Mouse (Mus musculus): ENCODE results near the gene Ankfy1. TPM values are rescaled to one million over a fixed set of nuclear protein-coding genes. Genes with fewer than 3 reads are reported as not detected.

Ankfy1 gene
- polyA plus RNA-seq, 1 experiment from 2014 or later: 25.1 TPM

- H3K4me1 ChIP-seq (ENCODE audit: control insufficient read depth, insufficient read depth, low read length): no peaks in the 10 kb centered on the region
- H3K27me3 ChIP-seq (ENCODE audit: control insufficient read depth, insufficient read depth, low read length): no peaks in the 10 kb centered on the region
- H3K4me2 ChIP-seq: no peak overlapping the region
- no peaks in the 10 kb centered on the region for H3K36me3 ChIP-seq (ENCODE audit: control insufficient read depth, insufficient read depth, low read length)
- H3K9ac ChIP-seq (ENCODE audit: low read depth, low read length): no peak overlapping the region
- ATAC-seq (replicated peaks; ENCODE audit: insufficient number of reproducible peaks, low FRiP score, low TSS enrichment): no peak
- no peak overlapping the region for H3K27ac ChIP-seq (ENCODE audit: low read depth, low read length)
- WGBS (ENCODE audit: insufficient replicate concordance): 64% methylated on average over 2 of the region's 2 CpGs
- H3K4me3 ChIP-seq (ENCODE audit: low read depth, low read length): no peak overlapping the region
- H3K9me3 ChIP-seq (replicated peaks; ENCODE audit: control insufficient read depth, low read length): no peaks in the 10 kb centered on the region
Measured at GRCm38 (mm10) chr11:72782103-72782502, 92.3 kb downstream of the Ankfy1 start.

DNA sequence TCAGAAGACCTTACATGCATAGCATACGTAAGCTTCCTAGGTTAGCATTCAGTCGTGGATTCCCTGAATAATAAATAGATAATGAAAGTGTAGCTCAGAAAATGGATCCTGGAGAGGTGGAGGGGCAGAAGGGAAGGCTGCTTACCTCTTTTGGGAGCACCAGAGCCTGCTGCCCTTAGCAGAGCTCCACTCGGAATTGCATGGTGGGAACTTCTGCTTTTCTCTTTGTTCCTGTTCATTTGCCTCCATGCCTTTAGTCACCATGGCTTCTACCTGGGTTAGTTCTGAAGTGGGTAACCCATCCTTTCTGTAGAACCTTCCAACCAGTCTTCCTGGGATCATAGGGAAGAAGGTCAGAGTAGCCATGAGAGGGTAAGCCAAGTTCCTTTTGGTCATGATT lies 92.7 kb downstream of the Ankfy1 start:
- ATAC-seq (replicated peaks; ENCODE audit: insufficient number of reproducible peaks, low FRiP score, low TSS enrichment): no peak
- WGBS (ENCODE audit: insufficient replicate concordance): 80% methylated on average over 3 of the region's 3 CpGs

DNA sequence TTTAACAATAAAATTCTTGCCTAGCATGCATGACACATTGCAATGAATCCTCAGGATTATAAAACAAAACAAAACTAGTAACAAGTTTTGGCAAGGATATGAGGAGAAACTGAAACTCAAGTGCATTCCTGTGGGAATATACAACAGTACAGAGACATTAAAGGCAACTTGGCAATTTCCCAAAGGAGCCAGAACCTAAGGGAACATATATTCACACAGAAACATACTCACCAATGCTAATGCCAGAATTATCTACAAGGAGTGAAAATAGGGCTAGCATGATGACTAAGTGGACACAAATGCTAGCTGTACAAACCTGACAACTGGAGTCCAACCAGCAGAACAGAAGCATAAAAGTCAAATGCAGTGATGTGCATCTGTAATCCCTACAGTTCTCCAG lies 102.2 kb downstream of the Ankfy1 start:
- ATAC-seq (replicated peaks; ENCODE audit: insufficient number of reproducible peaks, low FRiP score, low TSS enrichment): no peak
- H3K27ac ChIP-seq (ENCODE audit: low read depth, low read length): no peak overlapping the region
- H3K36me3 ChIP-seq (ENCODE audit: control insufficient read depth, insufficient read depth, low read length): no peaks in the 10 kb centered on the region
- no peak overlapping the region for H3K4me2 ChIP-seq
- H3K4me3 ChIP-seq (ENCODE audit: low read depth, low read length): no peak overlapping the region
- H3K9ac ChIP-seq (ENCODE audit: low read depth, low read length): no peak overlapping the region
- no peaks in the 10 kb centered on the region for H3K4me1 ChIP-seq (ENCODE audit: control insufficient read depth, insufficient read depth, low read length)
- no peaks in the 10 kb centered on the region for H3K27me3 ChIP-seq (ENCODE audit: control insufficient read depth, insufficient read depth, low read length)
- H3K9me3 ChIP-seq (replicated peaks; ENCODE audit: control insufficient read depth, low read length): no peaks in the 10 kb centered on the region

More for the DNA sequence above, 92.7 kb downstream of the Ankfy1 start:
- Histone ChIP-seq H3K36me3 (ENCODE audit: control insufficient read depth, insufficient read depth, low read length) (no peaks in the 10 kb centered on the region), H3K4me2 (no peak overlapping the region), H3K27ac (ENCODE audit: low read depth, low read length) (no peak overlapping the region), H3K27me3 (ENCODE audit: control insufficient read depth, insufficient read depth, low read length) (no peaks in the 10 kb centered on the region), H3K4me3 (ENCODE audit: low read depth, low read length) (no peak overlapping the region), H3K9me3 (replicated peaks; ENCODE audit: control insufficient read depth, low read length) (no peaks in the 10 kb centered on the region), H3K9ac (ENCODE audit: low read depth, low read length) (no peak overlapping the region), H3K4me1 (ENCODE audit: control insufficient read depth, insufficient read depth, low read length) (no peaks in the 10 kb centered on the region)

DNA sequence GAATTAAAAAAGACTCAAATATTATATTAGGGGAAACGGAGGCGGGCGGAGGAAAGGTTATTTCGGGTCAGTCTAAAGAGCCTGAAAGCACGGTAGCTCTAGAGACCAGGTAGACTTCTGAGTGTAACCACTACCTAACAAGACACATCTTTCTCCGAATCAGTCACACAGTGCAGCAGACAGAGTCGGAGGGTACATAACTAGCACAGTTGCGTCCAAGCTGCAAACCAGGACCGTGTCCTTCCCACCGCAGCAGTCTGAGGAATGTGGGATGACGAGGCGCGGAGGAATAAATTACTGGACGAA lies 105.3 kb downstream of the Ankfy1 start:
- Histone ChIP-seq H3K9ac (ENCODE audit: low read depth, low read length) (peak overlapping the region; percentile 96), H3K27ac (ENCODE audit: low read depth, low read length) (peak overlapping the region; percentile 86), H3K4me3 (ENCODE audit: low read depth, low read length) (peak overlapping the region; percentile 72), H3K27me3 (ENCODE audit: control insufficient read depth, insufficient read depth, low read length) (no peaks in the 10 kb centered on the region), H3K36me3 (ENCODE audit: control insufficient read depth, insufficient read depth, low read length) (no peaks in the 10 kb centered on the region), H3K4me2 (peak overlapping the region; percentile 72), H3K4me1 (ENCODE audit: control insufficient read depth, insufficient read depth, low read length) (peaks cover 2% of the 10 kb centered on the region; the same call in 1 of the 2 replicates), H3K9me3 (replicated peaks; ENCODE audit: control insufficient read depth, low read length) (no peaks in the 10 kb centered on the region)
- 16% methylated on average over 14 of the region's 14 CpGs for WGBS (ENCODE audit: insufficient replicate concordance)
- ATAC-seq (replicated peaks; ENCODE audit: insufficient number of reproducible peaks, low FRiP score, low TSS enrichment): peak; percentile 33; the same call in 1 of the 2 replicates

- Histone ChIP-seq H3K27ac (ENCODE audit: low read depth, low read length) (peak within 1 kb of the TSS; percentile 86), H3K4me2 (peak within 1 kb of the TSS; percentile 72), H3K36me3 (ENCODE audit: control insufficient read depth, insufficient read depth, low read length) (no peaks in the 10 kb centered on the region), H3K4me3 (ENCODE audit: low read depth, low read length) (peak within 1 kb of the TSS; percentile 72), H3K9me3 (replicated peaks; ENCODE audit: control insufficient read depth, low read length) (no peaks in the 10 kb centered on the region), H3K4me1 (ENCODE audit: control insufficient read depth, insufficient read depth, low read length) (peaks cover 2% of the 10 kb centered on the region; the same call in 1 of the 2 replicates), H3K9ac (ENCODE audit: low read depth, low read length) (peak within 1 kb of the TSS; percentile 96), H3K27me3 (ENCODE audit: control insufficient read depth, insufficient read depth, low read length) (no peaks in the 10 kb centered on the region)
- peak; percentile 92 for ATAC-seq (replicated peaks; ENCODE audit: insufficient number of reproducible peaks, low FRiP score, low TSS enrichment)
- under 1% methylated on average over 65 of the region's 69 CpGs for WGBS (ENCODE audit: insufficient replicate concordance)
Measured at GRCm38 (mm10) chr11:72795455-72796295, 105.9 kb downstream of the Ankfy1 start, which contains the start of the genes Cyb5d2 and Zzef1. TSS of gene Cyb5d2 (minus strand) at chr11:72796142. TSS of gene Zzef1 (plus strand) at chr11:72796226.

GRCm38 (mm10) chr11:72796296-72796687 lies 106.5 kb downstream of the Ankfy1 start:
- WGBS (ENCODE audit: insufficient replicate concordance): 1% methylated on average over 42 of the region's 42 CpGs
- H3K4me3 ChIP-seq (ENCODE audit: low read depth, low read length): peak overlapping the region; percentile 72
- ATAC-seq (replicated peaks; ENCODE audit: insufficient number of reproducible peaks, low FRiP score, low TSS enrichment): peak; percentile 44
- H3K27ac ChIP-seq (ENCODE audit: low read depth, low read length): peak overlapping the region; percentile 86
- H3K36me3 ChIP-seq (ENCODE audit: control insufficient read depth, insufficient read depth, low read length): no peaks in the 10 kb centered on the region
- H3K27me3 ChIP-seq (ENCODE audit: control insufficient read depth, insufficient read depth, low read length): no peaks in the 10 kb centered on the region
- H3K4me2 ChIP-seq: peak overlapping the region; percentile 72
- peaks cover 2% of the 10 kb centered on the region; the same call in 1 of the 2 replicates for H3K4me1 ChIP-seq (ENCODE audit: control insufficient read depth, insufficient read depth, low read length)
- H3K9me3 ChIP-seq (replicated peaks; ENCODE audit: control insufficient read depth, low read length): no peaks in the 10 kb centered on the region
- H3K9ac ChIP-seq (ENCODE audit: low read depth, low read length): peak overlapping the region; percentile 79

DNA sequence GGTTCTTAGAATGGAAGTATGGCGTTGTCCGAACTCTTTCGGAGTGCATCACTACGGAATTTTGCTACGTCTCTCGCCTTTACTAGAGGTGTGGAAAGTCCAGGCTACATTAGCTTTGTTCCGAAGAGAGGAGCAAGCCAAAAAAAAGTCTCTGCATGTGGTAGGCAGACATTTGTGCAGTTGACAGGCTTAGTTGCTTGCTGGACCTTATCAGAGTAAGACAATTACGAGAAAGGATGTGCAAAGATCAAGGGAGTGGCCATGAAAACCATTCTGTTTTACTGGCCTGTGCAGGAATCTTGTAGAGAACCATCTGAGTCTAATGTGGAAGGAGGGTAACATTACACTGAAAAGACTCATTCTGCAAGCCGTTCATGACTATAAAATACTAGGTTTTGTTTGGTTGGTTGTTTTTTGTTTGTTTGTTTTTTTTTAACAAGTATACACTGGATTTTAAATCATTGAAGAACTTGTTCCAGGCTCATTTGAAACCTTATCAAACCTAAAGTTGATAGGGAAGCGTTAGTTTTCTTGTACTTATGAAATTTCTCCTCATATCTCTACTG lies 107.0 kb downstream of the Ankfy1 start:
- WGBS (ENCODE audit: insufficient replicate concordance): 14% methylated on average over 10 of the region's 10 CpGs
- ATAC-seq (replicated peaks; ENCODE audit: insufficient number of reproducible peaks, low FRiP score, low TSS enrichment): no peak
- Histone ChIP-seq H3K4me1 (ENCODE audit: control insufficient read depth, insufficient read depth, low read length) (peaks cover 2% of the 10 kb centered on the region; the same call in 1 of the 2 replicates), H3K27me3 (ENCODE audit: control insufficient read depth, insufficient read depth, low read length) (no peaks in the 10 kb centered on the region), H3K9ac (ENCODE audit: low read depth, low read length) (peak overlapping the region; percentile 79), H3K4me2 (peak overlapping the region; percentile 72), H3K4me3 (ENCODE audit: low read depth, low read length) (peak overlapping the region; percentile 72), H3K9me3 (replicated peaks; ENCODE audit: control insufficient read depth, low read length) (no peaks in the 10 kb centered on the region), H3K36me3 (ENCODE audit: control insufficient read depth, insufficient read depth, low read length) (no peaks in the 10 kb centered on the region), H3K27ac (ENCODE audit: low read depth, low read length) (peak overlapping the region; percentile 86; the same call in 1 of the 2 replicates)

GRCm38 (mm10) chr11:72798112-72798511 lies 108.3 kb downstream of the Ankfy1 start:
- Histone ChIP-seq H3K4me1 (ENCODE audit: control insufficient read depth, insufficient read depth, low read length) (peaks cover 2% of the 10 kb centered on the region; the same call in 1 of the 2 replicates), H3K36me3 (ENCODE audit: control insufficient read depth, insufficient read depth, low read length) (no peaks in the 10 kb centered on the region), H3K27ac (ENCODE audit: low read depth, low read length) (no peak overlapping the region), H3K4me2 (no peak overlapping the region), H3K9me3 (replicated peaks; ENCODE audit: control insufficient read depth, low read length) (no peaks in the 10 kb centered on the region), H3K4me3 (ENCODE audit: low read depth, low read length) (no peak overlapping the region), H3K9ac (ENCODE audit: low read depth, low read length) (no peak overlapping the region), H3K27me3 (ENCODE audit: control insufficient read depth, insufficient read depth, low read length) (no peaks in the 10 kb centered on the region)
- ATAC-seq (replicated peaks; ENCODE audit: insufficient number of reproducible peaks, low FRiP score, low TSS enrichment): no peak
